Mouse (Mus musculus) olfactory bulb, adult 2 months (tissue): Measurements from ENCODE around the gene Zfp367.

Experiments used
- CTCF ChIP-seq: fragments of 200-500 bp; IDR thresholded peaks from 2 replicates; pipeline ENCODE4 v1.5.1; 2012; ENCODE audit warnings: low read depth, mild to moderate bottlenecking, low read length, moderate library complexity; ENCODE audit not compliant: insufficient read depth
- POLR2A ChIP-seq: fragments of 200-500 bp; IDR thresholded peaks from 2 replicates; pipeline ENCODE4 v1.6.1; 2012; ENCODE audit warnings: mild to moderate bottlenecking, low read depth, low read length, moderate library complexity; ENCODE audit not compliant: insufficient read depth

GRCm38 (mm10) chr13:64183583-64183982 lies 30.6 kb upstream of the Zfp367 start:
- no peak for TF ChIP-seq CTCF
- no peak for TF ChIP-seq POLR2A
